Mouse (Mus musculus): ENCODE data around the gene Exoc6b.
"Not testable (repeated sequence)": the region's sequence is repeated elsewhere in the genome, so short reads cannot be mapped to it uniquely, and the experiment has no call there.

The Exoc6b gene

GRCm38 (mm10) chr6:84631588-84631987 lies 437.7 kb downstream of the Exoc6b start:
- no peak for DNase-seq (ENCODE audit: low spot score)

GRCm38 (mm10) chr6:84630276-84630675 lies 439.0 kb downstream of the Exoc6b start:
- no peak for DNase-seq (ENCODE audit: low spot score)

GRCm38 (mm10) chr6:84628831-84629230 lies 440.5 kb downstream of the Exoc6b start:
- no peak for DNase-seq (ENCODE audit: low spot score)

GRCm38 (mm10) chr6:84626398-84626797 lies 442.9 kb downstream of the Exoc6b start:
- DNase-seq (ENCODE audit: low spot score), result no peak

GRCm38 (mm10) chr6:84619166-84619565 lies 450.1 kb downstream of the Exoc6b start:
- no peak for DNase-seq (ENCODE audit: low spot score)

GRCm38 (mm10) chr6:84617051-84617450 lies 452.3 kb downstream of the Exoc6b start:
- DNase-seq (ENCODE audit: low spot score), result no peak

GRCm38 (mm10) chr6:84616586-84616985 lies 452.7 kb downstream of the Exoc6b start:
- DNase-seq (ENCODE audit: low spot score), result no peak

GRCm38 (mm10) chr6:84613561-84613960 lies 455.8 kb downstream of the Exoc6b start:
- no peak for DNase-seq (ENCODE audit: low spot score)

GRCm38 (mm10) chr6:84601136-84601889 lies 468.0 kb downstream of the Exoc6b start:
- no peak for DNase-seq (ENCODE audit: low spot score)

- not testable (repeated sequence) for DNase-seq (ENCODE audit: low spot score)
Measured at GRCm38 (mm10) chr6:84599296-84599695, 470.0 kb downstream of the Exoc6b start.

GRCm38 (mm10) chr6:84598725-84599124 lies 470.6 kb downstream of the Exoc6b start:
- DNase-seq (ENCODE audit: low spot score), result no peak

- DNase-seq (ENCODE audit: low spot score), result peak; percentile 64
Measured at GRCm38 (mm10) chr6:84594626-84595025, 474.7 kb downstream of the Exoc6b start.

GRCm38 (mm10) chr6:84593693-84594092 lies 475.6 kb downstream of the Exoc6b start, which contains the start of gene Cyp26b1:
Cyp26b1 (minus strand) TSS chr6:84593908.
- DNase-seq (ENCODE audit: low spot score), result no peak

GRCm38 (mm10) chr6:84590961-84591745 lies 478.2 kb downstream of the Exoc6b start:
- no peak for DNase-seq (ENCODE audit: low spot score)

- DNase-seq (ENCODE audit: low spot score), result peak; percentile 92
Measured at GRCm38 (mm10) chr6:84589742-84590686, 479.3 kb downstream of the Exoc6b start.

- peak; percentile 54 for DNase-seq (ENCODE audit: low spot score)
Measured at GRCm38 (mm10) chr6:84588895-84589652, 480.2 kb downstream of the Exoc6b start.

- DNase-seq (ENCODE audit: low spot score), result peak; percentile 45
Measured at GRCm38 (mm10) chr6:84588221-84588894, 481.0 kb downstream of the Exoc6b start.

- peak; percentile 71 for DNase-seq (ENCODE audit: low spot score)
Measured at GRCm38 (mm10) chr6:84587471-84588101, 481.7 kb downstream of the Exoc6b start.

- no peak for DNase-seq (ENCODE audit: low spot score)
Measured at GRCm38 (mm10) chr6:84586551-84587200, 482.6 kb downstream of the Exoc6b start.

Measured in retina, embryonic 14.5 days (tissue).